Mouse (Mus musculus) heart, postnatal 36 days (tissue): ENCODE data around the gene Hnrnpk. TPM values are rescaled to one million over a fixed set of nuclear protein-coding genes. Genes with fewer than 3 reads are reported as not detected.
"Not testable (repeated sequence)": the region's sequence is repeated elsewhere in the genome, so short reads cannot be mapped to it uniquely, and the experiment has no call there.

ENCODE experiments used
- DNase-seq, 2 experiments: peaks; one replicate each; pipeline ENCODE4 v3.0.0; 2021 to 2022
- intact Hi-C: fragments of 180-260 bp; cut with DNase I; formaldehyde crosslinking; loops from one replicate; pipeline ENCODE4 v1.15.1; 2025
- total RNA-seq, 2 experiments: library from RNA; stranded (reverse); gene quantifications; 2 replicates each; pipeline ENCODE4 v1.2.3; 2021

Gene Hnrnpk
- total RNA-seq, 2 experiments from 2014 or later, result 414 to 472 TPM

GRCm38 (mm10) chr13:58394392-58394791 is 8.8 kb downstream of the Hnrnpk start:
- DNase-seq, intact Hi-C loops: not testable (repeated sequence)

- intact Hi-C loops, result loop anchor here (5.0 to 10.0 kb wide), 4 partner anchors 125 to 375 kb away; partner anchors contain the start of gene Idnk
- DNase-seq, result no peak
Measured at GRCm38 (mm10) chr13:58389324-58389951, 13.7 kb downstream of the Hnrnpk start.

DNA sequence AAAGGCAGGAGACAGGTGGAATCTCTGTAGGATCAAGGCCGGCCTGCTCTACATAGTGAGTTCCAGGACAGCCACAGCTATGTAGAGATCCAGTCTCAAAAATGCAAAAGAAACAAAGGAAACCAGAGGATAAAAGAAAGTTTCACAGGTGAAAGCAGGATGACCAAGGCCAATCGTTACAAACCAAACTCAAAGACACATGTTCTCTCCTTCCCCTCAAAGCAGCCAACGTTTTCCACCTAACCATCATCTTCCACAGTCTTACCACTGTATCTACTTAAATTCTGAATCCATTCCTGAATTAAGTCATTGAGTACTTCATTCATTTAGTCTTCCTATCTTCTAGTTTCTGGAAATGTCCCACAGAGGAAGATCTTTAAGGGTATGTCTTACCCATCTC is 14.8 kb downstream of the Hnrnpk start:
- intact Hi-C loops, result loop anchor here (1.0 to 10.0 kb wide), 5 partner anchors 100 to 374 kb away; partner anchors contain the start of gene Idnk
- no peak for DNase-seq

DNA sequence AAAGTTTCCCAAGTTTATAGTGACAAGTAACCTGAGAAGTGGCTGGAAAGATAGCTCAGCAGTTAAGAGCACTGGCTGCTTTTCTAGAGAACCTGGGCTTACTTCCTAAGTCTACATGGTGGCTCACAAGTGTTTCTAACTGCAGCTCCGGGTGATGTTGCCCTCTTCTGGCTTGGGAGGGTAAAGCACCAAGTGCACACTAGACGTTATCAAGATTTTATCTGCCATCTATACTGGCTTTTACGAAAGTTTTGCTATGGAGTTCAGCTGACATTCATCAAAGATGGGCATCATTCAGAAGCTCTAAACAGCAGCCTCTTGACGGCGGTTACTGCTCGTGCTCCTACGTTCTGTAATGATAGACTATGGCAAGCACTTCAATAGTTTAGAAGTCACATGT is 15.2 kb downstream of the Hnrnpk start:
- peak; percentile 65 to 74 for DNase-seq

DNA sequence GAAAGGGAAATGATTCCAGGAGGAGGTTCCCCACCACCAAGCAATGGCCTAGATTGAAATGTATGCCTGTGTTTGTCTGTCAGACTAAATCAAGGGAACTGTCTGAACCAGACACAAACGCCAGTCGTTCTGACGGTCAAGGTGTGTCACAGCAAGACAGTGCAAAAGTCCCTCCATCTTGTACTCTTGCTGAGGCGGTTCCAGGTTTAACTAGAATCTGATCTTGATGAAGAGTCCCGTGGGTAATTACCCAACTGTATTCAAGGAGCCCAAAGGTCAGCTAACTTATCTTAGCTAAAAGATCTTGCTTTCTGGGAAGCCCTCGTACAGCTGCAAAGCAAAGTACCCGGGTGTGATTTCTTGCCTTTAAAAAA is 17.6 kb downstream of the Hnrnpk start:
- DNase-seq, result no peak
- intact Hi-C loops, result loop anchor here (2.0 to 10.0 kb wide), 5 partner anchors 15 to 371 kb away; partner anchors contain the start of gene Idnk

More for the DNA sequence above, 15.2 kb downstream of the Hnrnpk start:
- intact Hi-C loops, result loop anchor here (1.0 to 10.0 kb wide), 5 partner anchors 100 to 373 kb away; partner anchors contain the start of gene Idnk

DNA sequence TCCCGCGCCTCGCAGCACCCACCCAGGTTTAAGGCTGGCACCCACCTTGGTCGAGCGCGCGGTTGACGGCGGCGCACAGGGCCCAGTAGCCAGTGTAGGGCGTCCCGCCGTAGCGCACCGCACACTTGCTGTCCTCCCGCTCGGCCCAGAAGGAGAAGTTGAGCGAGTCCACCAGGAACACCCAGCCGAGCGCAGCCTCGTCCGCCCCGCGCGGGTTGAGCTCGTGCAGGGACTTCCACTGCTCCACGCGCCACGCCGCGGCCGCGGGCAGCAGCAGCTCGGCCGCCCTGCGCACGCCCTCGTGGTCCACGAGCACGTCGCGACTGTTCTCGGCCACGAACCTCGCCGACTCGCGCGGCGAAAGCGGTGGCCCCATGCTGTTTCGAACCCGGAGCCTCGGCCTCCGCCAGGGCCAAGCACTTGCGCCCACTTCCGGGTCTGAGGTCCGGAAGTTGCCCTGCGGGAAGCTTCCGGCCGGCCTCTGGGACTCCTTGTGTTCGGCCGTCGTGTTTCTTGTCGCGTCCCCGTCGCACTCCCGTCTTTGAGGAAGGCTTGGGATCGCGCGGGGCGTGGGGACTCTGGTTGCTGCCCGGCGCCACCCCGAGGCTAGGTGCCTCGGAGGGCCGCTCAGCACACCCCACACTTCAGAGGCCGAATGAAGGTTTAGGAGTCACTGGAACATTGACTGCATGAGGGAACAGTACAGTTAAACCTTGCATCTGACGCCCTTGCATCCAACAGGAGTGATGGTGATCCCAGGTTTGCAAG is 18.2 kb downstream of the Hnrnpk start, which contains the start of gene 2210016F16Rik:
Gene 2210016F16Rik, minus strand, starts transcription at position 447 of the 768 bp plus-strand sequence.
- DNase-seq, result peak; percentile 70 to 80
- intact Hi-C loops, result loop anchor here (2.0 to 10.0 kb wide), 5 partner anchors 16 to 370 kb away; partner anchors contain the start of gene Idnk

GRCm38 (mm10) chr13:58384371-58384770 is 18.8 kb downstream of the Hnrnpk start:
- intact Hi-C loops, result loop anchor here (2.0 to 10.0 kb wide), 4 partner anchors 16 to 370 kb away; partner anchors contain the start of gene Idnk
- DNase-seq, result no peak

GRCm38 (mm10) chr13:58373153-58373470 is 30.0 kb downstream of the Hnrnpk start:
- no peak for DNase-seq
- intact Hi-C loops, result no loop called here

- intact Hi-C loops, result no loop called here
- no peak for DNase-seq
Measured at GRCm38 (mm10) chr13:58372278-58373152, 30.6 kb downstream of the Hnrnpk start.

DNA sequence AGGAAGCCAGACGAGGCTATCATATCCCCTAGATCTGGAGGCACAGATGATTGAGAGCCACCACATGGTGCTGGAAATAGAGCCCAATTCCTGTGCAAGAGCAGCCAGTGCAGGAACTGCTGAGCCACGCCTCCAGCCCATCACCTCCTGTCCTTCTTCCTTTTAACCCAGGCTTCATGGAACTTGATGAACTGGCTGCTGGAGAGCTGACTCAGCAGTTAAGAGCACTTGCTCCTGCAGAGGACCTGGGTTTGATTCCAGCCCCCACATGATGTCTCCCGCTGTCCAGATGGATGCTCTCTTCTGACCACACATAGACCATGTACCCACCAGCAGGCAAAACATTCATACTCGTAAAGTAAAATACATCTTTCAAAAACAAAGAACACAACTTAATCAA is 34.3 kb downstream of the Hnrnpk start:
- no peak for DNase-seq
- intact Hi-C loops, result no loop called here

DNA sequence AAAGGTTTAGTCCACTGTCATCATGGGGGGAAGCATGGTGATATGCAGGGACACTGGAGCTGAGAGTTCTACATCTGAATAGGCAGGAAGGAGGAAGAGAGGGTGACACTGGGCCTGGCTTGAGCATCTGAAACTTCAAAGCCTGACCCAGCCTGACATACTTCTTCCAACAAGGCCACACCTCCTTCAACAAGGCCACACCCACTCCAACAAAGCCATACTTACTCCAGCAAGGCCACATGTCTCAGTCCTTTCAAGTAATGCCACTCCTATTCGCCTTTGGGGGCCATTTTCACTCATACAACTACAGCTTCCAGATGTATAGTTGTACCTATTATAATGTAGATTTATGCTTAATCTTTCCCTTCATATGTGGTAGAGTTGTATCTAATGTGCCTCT is 35.5 kb downstream of the Hnrnpk start:
- intact Hi-C loops, result no loop called here
- no peak for DNase-seq

DNA sequence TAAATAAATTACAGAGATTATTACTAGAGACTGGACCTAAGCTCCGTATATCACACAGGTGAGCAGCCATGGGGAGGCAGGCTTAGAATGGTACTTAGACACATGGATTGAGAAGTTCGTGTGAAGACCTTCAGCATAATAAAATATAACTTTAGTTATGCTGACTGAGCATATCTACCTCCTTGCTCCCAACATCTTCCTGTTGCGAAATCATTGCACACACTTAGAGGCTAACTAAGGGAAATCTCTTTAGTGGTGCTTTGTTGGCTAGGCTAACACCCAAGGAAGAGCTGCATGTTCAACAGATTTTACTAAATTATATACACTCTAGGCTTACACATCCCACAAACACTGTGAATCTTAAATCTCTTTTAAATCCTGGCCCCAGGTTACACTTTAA is 36.8 kb downstream of the Hnrnpk start:
- no peak for DNase-seq
- intact Hi-C loops, result no loop called here

GRCm38 (mm10) chr13:58365179-58365578 is 38.0 kb downstream of the Hnrnpk start:
- intact Hi-C loops, DNase-seq: not testable (repeated sequence)

GRCm38 (mm10) chr13:58364353-58365175 is 38.6 kb downstream of the Hnrnpk start:
- intact Hi-C loops, result no loop called here
- no peak for DNase-seq

DNA sequence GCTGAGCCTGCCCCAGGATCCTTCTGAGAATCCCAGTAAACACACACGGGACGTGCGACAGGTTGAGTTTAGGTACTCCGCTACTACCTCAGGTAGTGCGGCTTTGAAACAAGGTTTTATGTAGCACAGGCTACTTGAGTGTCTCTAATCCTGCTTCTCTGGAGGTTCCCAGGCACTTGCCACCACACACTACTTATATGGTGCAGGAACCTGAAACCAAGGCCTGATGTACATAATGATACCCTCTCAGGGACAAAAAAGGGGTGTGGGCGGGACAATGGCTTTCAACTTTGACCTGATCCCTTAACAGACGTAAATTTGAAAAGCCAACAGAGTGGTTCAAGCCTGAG is 43.9 kb downstream of the Hnrnpk start:
- intact Hi-C loops, result loop anchor here (5.0 kb wide), 1 partner anchor 43 kb away; the partner anchor contains the start of genes Hnrnpk and Rmi1
- DNase-seq, result no peak

DNA sequence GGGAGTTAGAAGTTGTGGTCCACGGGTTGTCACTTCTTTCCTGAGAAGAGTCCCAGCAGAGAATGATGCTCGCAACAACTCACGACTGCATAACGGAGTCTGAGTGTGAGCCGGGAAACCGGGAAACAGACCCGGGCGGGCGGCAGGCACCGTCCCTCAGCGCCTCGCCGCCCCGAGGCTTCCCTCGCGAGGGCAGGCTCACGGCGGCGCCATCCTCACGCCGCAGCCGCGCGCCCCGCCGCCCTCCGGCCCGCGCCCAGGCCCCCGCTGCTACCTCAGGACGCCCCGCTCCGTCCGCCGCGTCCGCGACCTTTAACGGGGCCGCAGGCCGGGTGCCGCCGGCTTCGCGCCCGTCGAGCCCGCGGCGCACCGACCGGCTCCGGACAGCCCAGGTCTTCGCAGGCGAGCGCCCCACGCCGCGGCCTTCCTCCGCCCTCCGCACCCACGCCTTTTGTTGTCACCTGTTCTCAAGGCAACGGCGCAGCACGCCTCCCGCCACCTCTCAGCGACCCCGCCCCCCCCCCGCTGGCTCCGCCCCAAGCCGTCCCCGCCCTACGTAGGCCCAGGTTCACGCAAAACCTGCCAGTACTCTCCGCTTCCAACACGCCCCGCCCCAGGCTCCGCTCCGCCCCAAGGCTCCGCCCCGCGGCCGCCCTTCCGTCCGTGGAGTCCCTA is 44.4 kb downstream of the Hnrnpk start, which contains the start of gene Kif27:
Gene Kif27, minus strand, starts transcription at position 494 of the 675 bp plus-strand sequence.
- intact Hi-C loops, result loop anchor here (5.0 kb wide), 1 partner anchor 44 kb away; the partner anchor contains the start of genes Hnrnpk and Rmi1
- DNase-seq, result peak; percentile 79

- intact Hi-C loops, result no loop called here
- no peak for DNase-seq
Measured at GRCm38 (mm10) chr13:58352996-58353395, 50.1 kb downstream of the Hnrnpk start.

GRCm38 (mm10) chr13:58350606-58351005 is 52.5 kb downstream of the Hnrnpk start:
- no peak for DNase-seq
- intact Hi-C loops, result no loop called here

GRCm38 (mm10) chr13:58344505-58344904 is 58.6 kb downstream of the Hnrnpk start:
- intact Hi-C loops, result no loop called here
- no peak for DNase-seq
